8 mouse cellular contexts compared by ENCODE assay signal in genomic region chr2:62573753-62574159, GRCm38 (mm10). TPM values are rescaled to one million over a fixed set of nuclear protein-coding genes. Genes with fewer than 3 reads are reported as not detected.
A peak's percentile ranks its signal among the peaks of the same experiment; 100 is the strongest.
DNase-seq lines count a peak whose midpoint lies in the region; ATAC-seq and TF ChIP-seq lines count a peak whose summit lies in the region.

Fap (minus strand) TSS chr2:62574075.

- H3K27ac ChIP-seq in intestine, embryonic 15.5 days = peak within 1 kb of the TSS; percentile 62
- H3K27ac ChIP-seq in thymus, adult 2 months (ENCODE audit: control insufficient read depth, insufficient read depth, low read length) = no peak within 1 kb of the TSS

- H3K9me3 ChIP-seq in intestine, embryonic 15.5 days = no peaks in the 10 kb centered on the region

- peak within 1 kb of the TSS; percentile 18 for H3K4me3 ChIP-seq in intestine, embryonic 15.5 days (replicated peaks)
- no peak within 1 kb of the TSS for H3K4me3 ChIP-seq in thymus, adult 2 months (ENCODE audit: control insufficient read depth, insufficient read depth, low read length)

- no peak for TF ChIP-seq POLR2A in thymus, adult 2 months (IDR thresholded peaks at IDR 0.05; ENCODE audit: control insufficient read depth, extremely low read depth, insufficient read depth, low read length, poor library complexity)

- DNase-seq in cerebellum, postnatal 10 days = peak; percentile 1 to 2
- DNase-seq in cerebellum, adult 9-11 months = no peak
- peak; percentile 11 for DNase-seq in right cerebral cortex, postnatal 25 days
- DNase-seq in right cerebral cortex, postnatal 14 days = no peak
- no peak for DNase-seq in spleen, postnatal 10 days (ENCODE audit: low spot score in 2 of 2)
- no peak for DNase-seq in thymus, adult 2 months
- DNase-seq in natural killer cell, adult 2 months (ENCODE audit: low spot score in 2 of 2) = no peak

- H3K4me1 ChIP-seq in intestine, embryonic 15.5 days (replicated peaks) = no peaks in the 10 kb centered on the region
- no peaks in the 10 kb centered on the region for H3K4me1 ChIP-seq in thymus, adult 2 months (replicated peaks; ENCODE audit: control insufficient read depth, insufficient read depth, low read length)

- H3K4me2 ChIP-seq in intestine, embryonic 15.5 days (replicated peaks) = peak within 1 kb of the TSS; percentile 36

- ATAC-seq in intestine, embryonic 15.5 days = peak; percentile 39; the same call in 1 of the 2 replicates

- no peaks in the 10 kb centered on the region for H3K27me3 ChIP-seq in intestine, embryonic 15.5 days (replicated peaks)
- no peaks in the 10 kb centered on the region for H3K27me3 ChIP-seq in thymus, adult 2 months (ENCODE audit: control insufficient read depth, insufficient read depth, low read length)

- no peaks in the 10 kb centered on the region for H3K36me3 ChIP-seq in intestine, embryonic 15.5 days
- H3K36me3 ChIP-seq in thymus, adult 2 months (ENCODE audit: control insufficient read depth, insufficient read depth, low read length) = no peaks in the 10 kb centered on the region

- no peak within 1 kb of the TSS for H3K9ac ChIP-seq in intestine, embryonic 15.5 days

- TF ChIP-seq CTCF in thymus, adult 2 months (IDR thresholded peaks at IDR 0.05; ENCODE audit: borderline replicate concordance, control insufficient read depth, extremely low read depth, insufficient read depth, low read length, poor library complexity) = no peak

- WGBS in intestine, embryonic 15.5 days = 53% methylated on average over 12 of the region's 12 CpGs
- 86% methylated on average over 12 of the region's 12 CpGs for WGBS in thymus, adult 2 months

RNA-seq across cellular contexts. Expression of gene Fap, which starts in this region (rescaled TPM):
- 11.9 and 12.4 TPM in 2 replicates for polyA plus RNA-seq in intestine, embryonic 15.5 days (2015; fragmentation: Nextera tagmentation; extraction: Ambion mirVana)
- polyA plus RNA-seq in thymus, adult 2 months (2012; rRNA removed) = 0.58 and 0.60 TPM in 2 replicates

Comparison
In these comparisons a context has a peak if more than half of its experiments do, and no peak if none do; other contexts are left out.
1. DNase-seq: peak in cerebellum, postnatal 10 days (2 of 2) and right cerebral cortex, postnatal 25 days (single experiment); none in cerebellum, adult 9-11 months (single experiment), right cerebral cortex, postnatal 14 days (single experiment), spleen, postnatal 10 days (0 of 2), thymus, adult 2 months (single experiment) and natural killer cell, adult 2 months (0 of 2).